Mouse (Mus musculus) ES-Bruce4 (cell line): Measurements from ENCODE around the gene Ccm2.

Experiments
- CTCF ChIP-seq: IDR thresholded peaks from one replicate; pipeline ENCODE4 v1.8.1; 2011; ENCODE audit warnings: low read depth, low read length
- POLR2A ChIP-seq: IDR thresholded peaks from one replicate; pipeline ENCODE4 v1.8.1; 2011; ENCODE audit warnings: low read length; ENCODE audit not compliant: insufficient read depth

DNA sequence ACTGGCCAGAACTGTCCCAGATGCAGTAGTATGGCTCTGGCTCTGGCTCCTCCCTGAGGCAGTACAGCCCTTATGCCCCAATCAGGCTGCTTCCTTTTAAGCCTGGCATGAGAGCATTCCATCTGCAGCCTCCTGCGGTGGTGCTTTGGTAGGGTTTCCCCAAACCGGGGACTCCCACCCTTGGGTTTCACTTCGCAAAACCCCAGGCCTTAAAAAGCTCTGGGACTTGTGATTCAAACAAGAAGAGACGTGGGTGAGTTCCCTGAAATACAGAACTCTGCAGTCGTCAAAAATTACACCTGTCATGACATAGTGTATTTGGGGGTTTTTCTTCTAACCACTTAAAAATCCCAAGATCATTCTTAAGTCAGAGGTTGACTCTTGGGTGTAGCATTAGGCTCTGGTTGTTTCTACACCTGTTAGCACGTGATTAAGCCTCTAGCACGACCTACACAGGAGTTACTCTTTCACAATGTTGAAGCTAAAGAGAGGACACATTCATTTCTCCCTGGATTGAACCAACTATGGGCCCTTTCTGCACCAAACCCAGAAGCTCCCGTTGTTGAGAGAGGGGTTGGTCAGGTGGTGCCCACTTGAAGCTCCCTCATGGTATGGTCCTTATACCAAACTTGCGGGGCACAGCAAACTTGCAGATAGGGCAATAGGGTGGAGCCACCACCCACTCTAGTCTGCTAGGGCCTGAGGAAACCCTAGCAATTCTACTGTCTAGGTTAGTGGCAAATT, 23.7 kb upstream of the Ccm2 start:
- TF ChIP-seq CTCF (no peak), POLR2A (no peak)
